Mouse (Mus musculus) adrenal gland, postnatal 10 days (tissue): ENCODE measurements around the gene Phip. TPM values are rescaled to one million over a fixed set of nuclear protein-coding genes. Genes with fewer than 3 reads are reported as not detected.

ENCODE experiments used
- DNase-seq: peaks from one replicate; pipeline ENCODE4 v3.0.0; 2021; ENCODE audit warnings: mixed read lengths
- long read RNA-seq, 2 experiments: library from polyadenylated mRNA; stranded (forward); transcript quantifications; one replicate each; pipeline ENCODE4 v2.0.0; 2021
- total RNA-seq, 2 experiments: library from RNA; stranded (reverse); gene quantifications; 2 replicates each; pipeline ENCODE4 v1.2.3; 2021

Phip gene
- total RNA-seq, result 10 to 100 TPM; 48.6 to 69.6 TPM
- long read RNA-seq, experiment 1, partial matches to known transcripts, result 52 of 69 reads
- long read RNA-seq, experiment 1, other reads (novel, unspliced or antisense), result 16 of 69 reads
- long read RNA-seq, experiment 2, partial matches to known transcripts, result 2 of 3 reads
- long read RNA-seq, experiment 2, other reads (novel, unspliced or antisense), result 1 of 3 reads

DNA sequence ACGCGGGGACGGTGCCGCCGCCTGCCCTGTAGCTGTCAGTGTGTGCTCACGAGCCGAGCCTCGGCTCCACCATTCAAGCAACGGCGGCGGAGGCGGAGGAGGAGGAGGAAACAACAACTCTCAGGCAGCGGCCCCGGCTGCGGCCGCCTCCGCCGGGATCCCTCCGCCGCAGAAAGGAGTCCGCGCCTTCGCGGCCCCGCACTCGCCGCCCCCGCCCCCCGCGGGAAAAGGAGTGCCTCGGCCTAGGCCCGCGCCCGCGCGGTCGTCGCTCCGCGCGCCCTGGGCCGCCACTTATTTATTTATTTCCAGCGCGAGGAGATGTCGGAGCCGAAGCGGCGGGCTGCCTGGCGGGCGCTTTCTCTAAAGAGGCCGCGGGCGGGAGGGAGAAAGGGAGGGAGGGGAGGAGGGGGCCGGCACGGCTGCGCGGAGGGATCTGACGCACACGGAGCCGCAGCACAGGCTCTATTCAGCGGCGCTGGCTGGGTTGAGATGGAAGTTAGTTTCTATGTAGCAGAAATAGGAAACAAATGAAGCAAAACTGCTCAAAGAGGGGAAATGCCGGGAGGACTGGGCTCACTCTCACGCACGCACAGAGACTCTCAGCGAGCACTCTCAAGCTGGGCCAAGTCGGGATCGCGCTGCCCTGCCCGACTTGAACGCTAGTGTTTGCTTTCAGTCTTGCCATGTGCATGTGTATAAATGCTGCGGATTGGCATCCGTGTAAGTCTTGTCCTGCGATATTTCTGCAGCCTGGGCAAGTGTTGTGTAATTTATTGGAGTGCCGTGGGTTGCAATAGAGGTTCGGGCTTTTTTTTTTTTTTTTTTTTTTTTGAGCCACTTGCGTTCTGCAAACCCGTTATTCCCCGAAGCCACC lies at the start of gene Phip:
Gene Phip, minus strand, starts transcription at position 175 of the 874 bp plus-strand sequence.
- peak; percentile 96 for DNase-seq

DNA sequence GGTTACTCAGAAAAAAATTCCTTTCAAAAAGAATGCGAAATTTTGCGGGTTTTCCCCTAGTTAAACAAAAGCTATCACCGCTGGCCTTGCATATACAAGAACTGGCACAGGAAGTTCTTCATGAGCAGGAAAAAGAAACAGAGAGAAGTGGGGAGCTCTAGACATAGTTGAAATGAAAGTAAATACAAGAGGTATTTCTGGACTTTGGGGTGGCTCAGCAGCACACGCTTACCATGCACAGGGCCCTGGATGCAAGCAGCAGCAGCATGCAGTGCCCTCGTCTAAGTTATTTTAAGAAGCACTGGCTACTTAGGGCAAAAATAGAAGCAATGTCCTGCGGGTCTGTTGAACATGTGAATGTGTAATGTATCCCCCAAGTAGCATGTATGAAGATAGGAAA lies 48.4 kb upstream of the Phip start:
- no peak for DNase-seq

DNA sequence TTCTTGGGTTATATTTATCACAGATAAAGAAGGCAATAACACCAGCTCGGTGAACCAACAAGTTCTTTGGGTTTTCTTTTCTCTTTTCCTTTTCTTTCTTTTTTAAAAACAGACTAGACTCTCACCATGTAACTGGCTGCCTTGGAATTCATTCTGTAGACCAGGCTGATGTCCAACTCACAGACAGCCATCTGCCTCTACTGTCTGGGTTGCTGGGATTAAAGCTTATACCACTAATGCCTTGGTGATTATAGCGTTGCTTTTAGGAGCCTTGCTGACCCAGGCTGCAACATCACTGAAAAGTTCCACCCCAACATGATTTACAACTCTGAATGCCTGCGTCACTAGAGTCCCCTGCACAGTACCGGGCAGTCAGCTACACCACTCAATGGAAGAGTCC lies 39.2 kb upstream of the Phip start:
- DNase-seq, result no peak

DNA sequence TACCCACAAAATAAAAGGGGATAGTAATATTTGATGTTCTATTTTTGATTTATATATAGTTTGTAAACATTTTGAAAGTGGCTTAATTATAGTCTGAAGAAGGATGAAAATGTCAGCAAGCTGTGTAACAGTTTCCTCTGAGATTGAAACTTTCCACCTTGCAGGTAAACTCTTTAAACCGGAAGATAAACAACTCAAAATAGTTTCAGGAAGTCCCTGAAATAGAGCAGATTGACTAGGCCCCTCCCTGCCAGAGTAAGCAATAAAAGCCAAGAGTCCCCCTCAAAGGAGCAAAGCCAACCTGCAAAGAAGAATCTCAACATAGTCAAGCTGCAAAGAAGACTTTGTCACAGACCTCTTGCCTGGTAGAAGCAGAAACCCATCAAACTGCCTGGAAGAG lies 33.0 kb upstream of the Phip start:
- DNase-seq, result no peak

- no peak for DNase-seq
Measured at GRCm38 (mm10) chr9:83001342-83001741, 26.0 kb upstream of the Phip start.

DNA sequence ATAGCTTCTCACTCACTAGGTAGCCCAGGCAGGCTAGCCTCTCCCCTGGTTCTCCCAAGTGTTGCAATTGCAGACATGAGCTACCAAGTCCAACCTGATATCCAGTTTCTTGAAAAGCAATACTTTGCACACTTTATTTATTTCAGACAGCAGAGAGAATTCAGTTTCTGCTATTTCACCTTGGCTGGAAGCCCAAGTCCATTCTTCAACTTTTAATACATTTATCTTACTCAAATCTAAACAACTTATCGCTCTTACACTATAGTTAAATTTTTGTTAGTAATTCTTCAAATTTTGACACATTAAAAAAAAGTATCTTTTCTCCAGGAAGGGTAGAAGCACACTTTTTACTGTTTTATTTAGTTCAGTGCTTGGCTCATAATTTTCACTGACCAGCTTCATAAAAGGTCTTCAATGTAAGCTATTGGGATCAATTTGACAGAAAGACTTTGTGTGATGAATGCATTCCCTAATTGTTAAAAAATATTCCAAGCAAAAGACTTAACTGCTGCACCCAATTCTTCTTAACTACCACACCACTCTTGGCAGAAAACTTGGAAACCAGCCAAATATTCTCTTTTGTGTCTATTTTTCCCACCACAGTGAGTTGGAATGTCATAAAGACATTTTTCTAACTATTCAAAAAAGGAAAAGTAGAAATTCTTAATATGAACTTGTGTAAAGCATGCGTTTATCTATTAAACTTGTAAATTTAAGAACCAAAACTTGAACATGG lies 22.6 kb upstream of the Phip start:
- DNase-seq, result no peak

GRCm38 (mm10) chr9:82976936-82977335 lies 1.6 kb upstream of the Phip start:
- DNase-seq, result peak; percentile 45

DNA sequence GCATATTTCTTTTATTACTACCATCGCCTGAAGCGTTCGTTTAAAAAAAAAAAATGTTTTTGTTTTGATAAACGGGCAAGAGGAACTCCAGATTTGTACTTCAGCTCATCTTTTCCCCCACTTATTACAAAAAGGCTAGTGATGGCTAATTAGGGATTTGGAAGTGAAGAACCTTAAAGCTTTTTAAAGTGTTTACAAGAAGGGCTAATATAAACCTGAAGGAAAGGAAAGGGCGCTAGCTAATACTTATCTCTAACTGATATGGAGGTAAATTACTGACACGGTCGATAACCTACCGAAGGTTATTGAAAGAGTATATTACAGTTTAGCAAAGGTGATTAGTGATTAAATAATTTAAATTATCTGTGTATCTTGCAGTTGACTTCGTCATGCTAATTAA lies 903 bp upstream of the Phip start:
- DNase-seq, result no peak

GRCm38 (mm10) chr9:82974962-82975341 lies 364 bp downstream of the Phip start:
- DNase-seq, result no peak

- peak; percentile 92 for DNase-seq
Measured at GRCm38 (mm10) chr9:82974187-82974861, 992 bp downstream of the Phip start.

DNA sequence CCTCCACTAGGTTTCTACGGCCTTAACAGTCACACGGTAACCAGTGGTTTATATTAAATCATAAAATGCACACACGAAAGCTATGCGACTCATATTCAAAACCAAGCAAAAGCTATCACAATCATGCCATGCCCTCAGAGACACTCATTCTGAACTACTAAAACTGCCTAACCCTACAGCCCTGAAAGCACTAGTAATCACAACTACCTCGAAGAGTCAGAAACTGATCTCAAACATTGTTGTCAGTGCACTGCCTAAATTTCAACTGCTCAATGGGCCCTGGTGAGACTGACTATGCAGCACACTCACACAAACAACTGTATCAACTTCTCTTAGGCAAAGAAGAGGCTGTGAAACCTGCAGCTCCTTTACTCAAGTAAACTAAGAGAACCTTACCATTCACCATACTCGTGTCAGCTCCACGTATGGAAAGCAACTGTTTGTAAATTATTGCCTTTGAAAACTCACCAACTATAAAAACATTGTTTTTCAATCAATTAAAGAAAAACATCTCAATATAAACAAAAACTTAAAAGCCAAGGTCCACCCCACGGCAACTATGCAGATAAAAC lies 1.9 kb downstream of the Phip start:
- DNase-seq, result peak; percentile 27

DNA sequence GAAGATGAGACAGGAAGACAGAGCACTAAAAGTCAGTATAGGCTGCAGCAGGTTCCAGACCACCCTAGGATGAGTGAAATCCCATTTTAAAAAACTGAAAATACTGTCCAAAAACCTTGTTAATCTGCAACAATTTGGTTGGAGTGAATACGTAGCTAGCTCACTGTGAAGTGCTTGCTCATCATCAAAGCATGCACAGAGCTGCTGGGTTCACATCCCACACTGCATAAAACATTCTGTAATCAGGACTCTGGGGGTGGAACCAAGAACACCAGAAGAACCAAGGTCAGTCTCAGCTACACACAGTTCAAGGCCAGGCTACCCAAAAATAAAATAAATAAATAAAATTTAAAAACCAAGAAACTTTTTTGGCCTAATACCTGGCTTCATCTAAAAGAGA lies 3.9 kb downstream of the Phip start:
- peak; percentile 20 for DNase-seq

DNA sequence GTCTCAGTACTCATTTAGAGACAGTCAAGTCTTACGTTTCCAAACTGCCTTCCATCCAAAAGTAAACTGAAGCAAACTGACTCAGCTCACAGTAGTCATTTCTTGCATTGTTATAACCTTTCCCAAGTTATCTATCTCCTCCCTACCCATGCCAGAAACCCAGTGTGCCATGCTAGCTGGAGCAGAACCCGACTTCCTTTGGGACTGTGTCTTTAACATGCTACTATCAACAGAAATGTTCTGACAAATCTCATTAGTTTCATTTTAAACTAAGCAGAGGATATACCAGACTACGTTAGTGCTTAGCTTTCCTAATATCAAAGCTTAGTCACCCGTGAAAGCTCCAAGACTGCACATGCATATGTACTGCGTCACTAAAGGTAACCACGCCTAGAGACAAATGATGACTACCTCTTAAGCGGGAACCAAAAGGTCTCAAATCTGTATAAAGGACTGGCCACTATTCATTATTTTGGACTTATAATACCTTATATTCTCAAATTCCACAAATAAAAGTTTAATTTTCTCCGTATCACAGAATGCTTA lies 8.2 kb downstream of the Phip start:
- peak; percentile 31 for DNase-seq

GRCm38 (mm10) chr9:82963981-82964380 lies 11.3 kb downstream of the Phip start:
- no peak for DNase-seq

GRCm38 (mm10) chr9:82961352-82961751 lies 14.0 kb downstream of the Phip start:
- no peak for DNase-seq

GRCm38 (mm10) chr9:82955267-82955666 lies 20.0 kb downstream of the Phip start:
- DNase-seq, result no peak

DNA sequence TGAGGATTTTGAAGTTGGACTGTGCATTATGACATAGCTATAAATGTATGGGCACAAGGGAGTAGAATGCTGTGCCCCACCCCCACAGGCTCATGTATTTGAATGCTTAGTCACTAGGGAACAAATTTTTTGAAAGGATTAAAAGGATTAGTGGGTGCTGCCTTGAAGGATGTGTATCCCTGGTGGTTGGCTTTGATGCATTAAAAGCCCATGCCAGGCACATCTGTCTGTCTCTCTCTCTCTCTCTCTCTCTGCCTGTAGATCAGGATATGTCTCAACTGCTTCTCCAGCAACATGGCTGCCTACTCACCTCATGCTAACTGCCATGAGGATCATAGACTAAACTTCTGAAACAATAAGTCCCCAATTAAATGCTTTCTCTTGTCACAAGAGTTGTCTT lies 23.0 kb downstream of the Phip start:
- no peak for DNase-seq

DNA sequence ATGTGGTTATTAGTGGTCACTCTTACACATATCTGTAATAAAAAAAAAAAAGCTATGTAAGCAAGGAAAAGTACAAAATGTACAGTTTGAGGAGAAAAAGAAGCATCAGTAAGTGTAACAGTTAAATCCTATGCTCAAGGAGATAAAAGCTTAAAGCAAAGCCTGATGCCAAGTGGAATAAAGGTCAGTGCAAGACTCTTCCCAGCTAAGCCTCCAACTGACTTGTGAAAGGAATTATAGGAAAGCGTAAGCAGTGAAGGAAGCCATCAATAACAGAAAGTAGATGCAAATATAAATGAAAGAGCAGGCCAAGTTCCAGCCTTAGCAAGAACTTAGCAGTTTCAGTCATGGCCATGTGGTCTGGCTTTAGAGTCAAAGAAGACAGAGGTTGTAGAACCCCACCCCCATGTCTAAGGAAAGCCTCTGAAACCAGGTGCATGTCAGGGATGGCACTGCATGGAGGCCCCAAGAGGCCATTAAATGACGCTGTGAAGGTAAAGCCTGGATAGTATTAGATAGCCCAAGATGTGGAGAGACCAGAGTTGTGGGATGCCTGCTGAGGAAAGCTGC lies 23.8 kb downstream of the Phip start:
- no peak for DNase-seq

DNA sequence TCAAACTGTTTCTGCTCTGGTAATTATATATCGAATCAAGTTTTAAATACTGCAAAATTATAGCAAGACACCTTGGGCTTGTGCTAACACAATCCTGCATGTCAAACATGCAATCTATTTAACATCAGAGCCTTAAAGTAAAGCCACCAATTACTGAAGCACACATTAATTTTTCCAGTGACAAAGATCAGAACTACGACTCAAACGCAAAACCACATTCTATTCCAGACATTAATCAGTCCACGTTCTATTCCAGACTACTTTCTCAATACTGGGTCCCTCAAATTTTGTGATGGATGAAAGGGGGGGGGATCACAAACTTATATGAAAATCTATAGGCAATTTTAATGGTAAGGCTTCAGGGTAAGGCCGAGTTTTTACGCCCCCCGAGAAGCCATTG lies 68.1 kb downstream of the Phip start:
- no peak for DNase-seq

DNA sequence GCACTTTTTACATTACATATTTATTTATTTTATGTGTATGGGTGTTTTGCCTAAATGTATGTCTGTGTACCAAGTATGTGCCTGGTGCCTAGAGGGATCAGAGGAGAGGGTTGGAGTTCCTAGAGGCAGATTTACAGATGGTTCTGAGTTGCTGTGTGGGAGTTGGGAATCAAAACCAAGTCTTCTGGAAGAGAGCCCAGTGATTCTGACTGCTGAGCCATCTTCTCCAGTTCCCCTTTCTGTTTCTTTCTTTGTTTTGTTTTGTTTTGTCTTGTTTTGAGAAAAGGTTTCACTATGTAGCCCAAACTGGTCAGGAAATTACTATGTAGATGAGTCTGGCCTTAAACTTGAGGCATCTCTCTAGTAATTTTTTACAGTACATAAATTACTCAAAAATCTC lies 86.7 kb downstream of the Phip start:
- no peak for DNase-seq

DNA sequence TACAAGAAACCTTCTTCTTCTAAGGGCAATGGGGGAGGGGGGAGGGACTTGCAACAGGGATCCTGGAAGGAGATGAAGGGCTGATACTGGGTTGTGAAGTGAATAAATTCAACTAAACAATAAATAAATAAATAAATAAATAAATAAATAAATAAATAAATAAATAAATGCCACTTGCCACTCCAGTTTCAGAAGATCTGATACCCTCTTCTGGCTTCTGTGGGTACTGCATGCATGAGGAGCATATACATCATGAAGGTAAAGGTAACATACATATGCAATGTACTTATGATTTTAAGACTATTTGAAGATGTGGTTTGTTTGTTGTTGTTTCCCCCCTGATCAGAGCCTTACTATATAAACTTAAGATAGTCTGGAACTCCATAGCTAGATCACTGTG lies 91.1 kb downstream of the Phip start:
- no peak for DNase-seq

GRCm38 (mm10) chr9:82877078-82877477 lies 98.2 kb downstream of the Phip start:
- no peak for DNase-seq
